Mouse (Mus musculus) layer of hippocampus, adult 9-10 months (tissue): Measurements from ENCODE around the gene Rnf166.

Experiments
- DNase-seq: peaks from one replicate; pipeline ENCODE4 v3.0.0; 2022; ENCODE audit warnings: low spot score

Gene Rnf166

GRCm38 (mm10) chr8:122475580-122476320, at the start of gene Rnf166, which contains the start of gene Ctu2:
Rnf166 (minus strand) TSS chr8:122476064.
Ctu2 (plus strand) TSS chr8:122476143.
- peak; percentile 64 for DNase-seq

- DNase-seq, result no peak
These were observed 49.1 kb upstream of the Rnf166 start for GRCm38 (mm10) chr8:122525004-122525403.

GRCm38 (mm10) chr8:122524506-122524905, 48.6 kb upstream of the Rnf166 start:
- no peak for DNase-seq

- DNase-seq, result no peak
These were observed 47.9 kb upstream of the Rnf166 start for GRCm38 (mm10) chr8:122523652-122524360.

- no peak for DNase-seq
These were observed 47.2 kb upstream of the Rnf166 start for GRCm38 (mm10) chr8:122522796-122523651.

- no peak for DNase-seq
These were observed 44.7 kb upstream of the Rnf166 start for GRCm38 (mm10) chr8:122520611-122521010.

GRCm38 (mm10) chr8:122517541-122518190, 41.8 kb upstream of the Rnf166 start:
- DNase-seq, result no peak

GRCm38 (mm10) chr8:122515699-122516098, 39.8 kb upstream of the Rnf166 start:
- DNase-seq, result no peak

- no peak for DNase-seq
These were observed 36.5 kb upstream of the Rnf166 start for GRCm38 (mm10) chr8:122512392-122512791.

GRCm38 (mm10) chr8:122511552-122511951, 35.7 kb upstream of the Rnf166 start:
- DNase-seq, result no peak

GRCm38 (mm10) chr8:122500856-122501255, 25.0 kb upstream of the Rnf166 start:
- peak; percentile 61 for DNase-seq

- no peak for DNase-seq
These were observed 22.0 kb upstream of the Rnf166 start for GRCm38 (mm10) chr8:122497912-122498311.

GRCm38 (mm10) chr8:122497016-122497734, 21.3 kb upstream of the Rnf166 start:
- DNase-seq, result no peak

GRCm38 (mm10) chr8:122488387-122488786, 12.5 kb upstream of the Rnf166 start:
- no peak for DNase-seq

GRCm38 (mm10) chr8:122484831-122485230, 9.0 kb upstream of the Rnf166 start:
- DNase-seq, result no peak

- DNase-seq, result no peak
These were observed 8.0 kb upstream of the Rnf166 start for GRCm38 (mm10) chr8:122483877-122484276.

GRCm38 (mm10) chr8:122482448-122482847, 6.6 kb upstream of the Rnf166 start:
- no peak for DNase-seq

GRCm38 (mm10) chr8:122474951-122475560, 808 bp downstream of the Rnf166 start:
- no peak for DNase-seq

GRCm38 (mm10) chr8:122473911-122474421, 1.9 kb downstream of the Rnf166 start:
- DNase-seq, result no peak

- no peak for DNase-seq
These were observed 5.2 kb downstream of the Rnf166 start for GRCm38 (mm10) chr8:122470691-122471090.

GRCm38 (mm10) chr8:122469965-122470364, 5.9 kb downstream of the Rnf166 start:
- no peak for DNase-seq
